Mouse (Mus musculus): ENCODE results near the gene Crebbp. TPM values are rescaled to one million over a fixed set of nuclear protein-coding genes. Genes with fewer than 3 reads are reported as not detected.
"Not testable (repeated sequence)": the region's sequence is repeated elsewhere in the genome, so short reads cannot be mapped to it uniquely, and the experiment has no call there.

Crebbp gene
- polyA plus RNA-seq, 1 experiment from 2014 or later = 12.1 TPM

- Histone ChIP-seq H3K4me1 (peaks cover 30% of the 10 kb centered on the region), H3K4me3 (no peak overlapping the region), H3K27me3 (replicated peaks) (no peaks in the 10 kb centered on the region), H3K36me3 (peaks cover 21% of the 10 kb centered on the region), H3K9me3 (replicated peaks) (no peaks in the 10 kb centered on the region), H3K9ac (no peak overlapping the region), H3K27ac (no peak overlapping the region), H3K4me2 (no peak overlapping the region)
- 50% methylated on average over 1 of the region's 1 CpGs for WGBS (ENCODE audit: insufficient replicate concordance)
- ATAC-seq = no peak
Measured at GRCm38 (mm10) chr16:4079656-4080055, 134.1 kb downstream of the Crebbp start.

- H3K27me3 ChIP-seq (replicated peaks); ATAC-seq; H3K9me3 ChIP-seq (replicated peaks): not testable (repeated sequence)
- Histone ChIP-seq H3K4me1 (peaks cover 41% of the 10 kb centered on the region), H3K4me3 (peak overlapping the region; percentile 93), H3K36me3 (peaks cover 19% of the 10 kb centered on the region), H3K27ac (peak overlapping the region; percentile 91), H3K9ac (0 out of 2 replicates have a peak overlapping the region, but pooled peaks have one; percentile 33), H3K4me2 (peak overlapping the region; percentile 80)
- 65% methylated on average over 10 of the region's 10 CpGs for WGBS (ENCODE audit: insufficient replicate concordance)
Measured at GRCm38 (mm10) chr16:4078302-4078701, 135.5 kb downstream of the Crebbp start.

- Histone ChIP-seq H3K4me1 (peaks cover 41% of the 10 kb centered on the region), H3K4me2 (peak within 1 kb of the TSS; percentile 80), H3K9ac (peak within 1 kb of the TSS; percentile 88), H3K4me3 (peak within 1 kb of the TSS; percentile 93), H3K27me3 (replicated peaks) (no peaks in the 10 kb centered on the region), H3K9me3 (replicated peaks) (no peaks in the 10 kb centered on the region), H3K36me3 (peaks cover 23% of the 10 kb centered on the region), H3K27ac (peak within 1 kb of the TSS; percentile 91)
- under 1% methylated on average over 58 of the region's 58 CpGs for WGBS (ENCODE audit: insufficient replicate concordance)
- peak; percentile 94 for ATAC-seq
Measured at GRCm38 (mm10) chr16:4077384-4078061, 136.3 kb downstream of the Crebbp start, which contains the start of gene Trap1. Gene Trap1, minus strand, starts transcription at chr16:4077827.

GRCm38 (mm10) chr16:4074836-4075235 lies 139.0 kb downstream of the Crebbp start:
- 10% methylated on average over 3 of the region's 3 CpGs for WGBS (ENCODE audit: insufficient replicate concordance)
- H3K4me2 ChIP-seq = peak overlapping the region; percentile 80

GRCm38 (mm10) chr16:4074297-4074696 lies 139.5 kb downstream of the Crebbp start:
- no peaks in the 10 kb centered on the region for H3K9me3 ChIP-seq (replicated peaks)
- H3K27ac ChIP-seq = no peak overlapping the region
- no peak for ATAC-seq
- WGBS (ENCODE audit: insufficient replicate concordance) = 49% methylated on average over 6 of the region's 6 CpGs
- H3K4me3 ChIP-seq = no peak overlapping the region
- H3K36me3 ChIP-seq = peaks cover 20% of the 10 kb centered on the region
- no peak overlapping the region for H3K9ac ChIP-seq
- no peaks in the 10 kb centered on the region for H3K27me3 ChIP-seq (replicated peaks)
- peak overlapping the region; percentile 80 for H3K4me2 ChIP-seq
- peaks cover 41% of the 10 kb centered on the region for H3K4me1 ChIP-seq

More at GRCm38 (mm10) chr16:4074836-4075235, 139.0 kb downstream of the Crebbp start:
- Histone ChIP-seq H3K9me3 (replicated peaks) (no peaks in the 10 kb centered on the region), H3K9ac (no peak overlapping the region), H3K4me3 (no peak overlapping the region), H3K36me3 (peaks cover 20% of the 10 kb centered on the region), H3K27ac (no peak overlapping the region), H3K4me1 (peaks cover 41% of the 10 kb centered on the region), H3K27me3 (replicated peaks) (no peaks in the 10 kb centered on the region)
- ATAC-seq = no peak

- Histone ChIP-seq H3K4me1 (peaks cover under 1% of the 10 kb centered on the region), H3K27me3 (replicated peaks) (no peaks in the 10 kb centered on the region), H3K9me3 (replicated peaks) (no peaks in the 10 kb centered on the region), H3K9ac (no peak overlapping the region), H3K36me3 (peaks cover 69% of the 10 kb centered on the region), H3K27ac (no peak overlapping the region), H3K4me2 (no peak overlapping the region), H3K4me3 (no peak overlapping the region)
- 59% methylated on average over 8 of the region's 8 CpGs for WGBS (ENCODE audit: insufficient replicate concordance)
- peak; percentile 59 for ATAC-seq
Measured at GRCm38 (mm10) chr16:4068588-4068987, 145.2 kb downstream of the Crebbp start.

GRCm38 (mm10) chr16:4064945-4065344 lies 148.9 kb downstream of the Crebbp start:
- H3K4me1 ChIP-seq = no peaks in the 10 kb centered on the region
- no peaks in the 10 kb centered on the region for H3K9me3 ChIP-seq (replicated peaks)
- no peak for ATAC-seq
- H3K27me3 ChIP-seq (replicated peaks) = no peaks in the 10 kb centered on the region
- H3K27ac ChIP-seq = no peak overlapping the region
- no peak overlapping the region for H3K9ac ChIP-seq
- WGBS (ENCODE audit: insufficient replicate concordance) = 67% methylated on average over 4 of the region's 4 CpGs
- peaks cover 90% of the 10 kb centered on the region for H3K36me3 ChIP-seq
- no peak overlapping the region for H3K4me2 ChIP-seq
- no peak overlapping the region for H3K4me3 ChIP-seq

- no peak for ATAC-seq
- Histone ChIP-seq H3K36me3 (peaks cover 95% of the 10 kb centered on the region), H3K9ac (no peak overlapping the region), H3K27ac (no peak overlapping the region), H3K4me3 (no peak overlapping the region), H3K27me3 (replicated peaks) (no peaks in the 10 kb centered on the region), H3K4me2 (no peak overlapping the region), H3K9me3 (replicated peaks) (no peaks in the 10 kb centered on the region), H3K4me1 (no peaks in the 10 kb centered on the region)
- WGBS (ENCODE audit: insufficient replicate concordance) = 64% methylated on average over 3 of the region's 3 CpGs
Measured at GRCm38 (mm10) chr16:4053811-4054210, 160.0 kb downstream of the Crebbp start.

GRCm38 (mm10) chr16:4052601-4053000 lies 161.2 kb downstream of the Crebbp start:
- 93% methylated on average over 4 of the region's 4 CpGs for WGBS (ENCODE audit: insufficient replicate concordance)
- Histone ChIP-seq H3K4me3 (no peak overlapping the region), H3K36me3 (peaks cover 94% of the 10 kb centered on the region), H3K9ac (no peak overlapping the region), H3K4me2 (no peak overlapping the region), H3K27me3 (replicated peaks) (no peaks in the 10 kb centered on the region), H3K4me1 (no peaks in the 10 kb centered on the region), H3K27ac (no peak overlapping the region), H3K9me3 (replicated peaks) (no peaks in the 10 kb centered on the region)
- no peak for ATAC-seq

GRCm38 (mm10) chr16:4045524-4045923 lies 168.3 kb downstream of the Crebbp start:
- Histone ChIP-seq H3K4me2 (no peak overlapping the region), H3K27me3 (replicated peaks) (no peaks in the 10 kb centered on the region), H3K9ac (no peak overlapping the region), H3K9me3 (replicated peaks) (no peaks in the 10 kb centered on the region), H3K27ac (no peak overlapping the region), H3K4me1 (no peaks in the 10 kb centered on the region), H3K4me3 (no peak overlapping the region), H3K36me3 (peaks cover 98% of the 10 kb centered on the region)
- no peak for ATAC-seq
- WGBS (ENCODE audit: insufficient replicate concordance) = 78% methylated on average over 4 of the region's 4 CpGs

- Histone ChIP-seq H3K4me1 (no peaks in the 10 kb centered on the region), H3K9ac (no peak overlapping the region), H3K27ac (no peak overlapping the region), H3K9me3 (replicated peaks) (no peaks in the 10 kb centered on the region), H3K27me3 (replicated peaks) (no peaks in the 10 kb centered on the region), H3K4me2 (no peak overlapping the region), H3K36me3 (peaks cover 98% of the 10 kb centered on the region), H3K4me3 (no peak overlapping the region)
- no peak for ATAC-seq
- WGBS (ENCODE audit: insufficient replicate concordance) = 83% methylated on average over 2 of the region's 2 CpGs
Measured at GRCm38 (mm10) chr16:4044093-4044492, 169.7 kb downstream of the Crebbp start.

- no peak for ATAC-seq
Measured at GRCm38 (mm10) chr16:4041646-4042045, 172.2 kb downstream of the Crebbp start.

More at GRCm38 (mm10) chr16:4041646-4042045, 172.2 kb downstream of the Crebbp start:
- Histone ChIP-seq H3K27ac (no peak overlapping the region), H3K9ac (no peak overlapping the region), H3K36me3 (peaks cover 99% of the 10 kb centered on the region), H3K27me3 (replicated peaks) (no peaks in the 10 kb centered on the region), H3K4me3 (no peak overlapping the region), H3K4me2 (no peak overlapping the region), H3K4me1 (no peaks in the 10 kb centered on the region), H3K9me3 (replicated peaks) (no peaks in the 10 kb centered on the region)
- WGBS (ENCODE audit: insufficient replicate concordance) = 91% methylated on average over 4 of the region's 4 CpGs
